Mouse (Mus musculus): ENCODE measurements around the gene Trim25.

The Trim25 gene

DNA sequence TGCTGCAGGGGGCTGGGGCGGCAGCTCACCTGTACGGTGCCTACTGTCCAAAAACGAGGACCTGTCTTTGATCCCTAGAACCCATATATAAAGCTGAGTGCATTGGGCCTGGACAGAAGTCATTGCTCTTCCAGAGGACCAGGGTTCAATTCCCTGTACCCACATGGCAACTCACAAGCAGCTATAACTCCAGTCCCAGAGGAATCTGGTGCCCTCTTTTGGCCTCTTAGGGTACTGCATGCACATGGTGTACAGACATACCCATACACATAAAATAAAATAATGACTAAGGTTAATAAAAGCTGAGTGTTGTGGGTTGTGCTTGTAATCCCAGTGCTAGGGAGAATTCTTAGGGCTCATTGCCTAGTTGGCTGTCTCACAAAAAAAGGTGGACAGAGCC lies 66.1 kb downstream of the Trim25 start:
- no peak for DNase-seq (ENCODE audit: low spot score)

GRCm38 (mm10) chr11:89066126-89066525 lies 67.0 kb downstream of the Trim25 start:
- no peak for DNase-seq (ENCODE audit: low spot score)

GRCm38 (mm10) chr11:89066750-89067149 lies 67.6 kb downstream of the Trim25 start, which contains the start of gene Dgke:
Gene Dgke (minus strand): TSS chr11:89066850.
- DNase-seq (ENCODE audit: low spot score): no peak

- no peak for DNase-seq (ENCODE audit: low spot score)
Observed at GRCm38 (mm10) chr11:89067301-89067822, 68.2 kb downstream of the Trim25 start.

GRCm38 (mm10) chr11:89067871-89068490 lies 68.8 kb downstream of the Trim25 start:
- no peak for DNase-seq (ENCODE audit: low spot score)

DNA sequence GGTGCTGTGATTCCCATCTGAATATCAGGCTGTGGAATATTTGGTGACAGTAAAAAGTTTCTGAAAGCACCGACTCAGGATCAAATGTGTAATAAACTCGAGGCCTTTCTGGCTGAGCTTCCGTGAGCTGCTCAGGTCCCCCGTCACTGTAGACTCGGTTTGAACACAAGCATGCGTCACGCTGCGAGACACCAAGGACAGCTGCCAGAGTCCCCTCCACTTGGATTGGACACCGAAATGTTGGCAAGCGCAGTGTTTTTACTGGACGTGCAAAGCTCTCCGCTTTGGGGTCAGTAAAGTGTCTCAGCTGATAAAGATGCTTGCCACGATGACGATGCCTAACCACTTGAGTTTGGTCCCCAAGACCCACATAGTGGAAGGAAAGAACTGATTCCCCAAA lies 69.5 kb downstream of the Trim25 start:
- no peak for DNase-seq (ENCODE audit: low spot score)

GRCm38 (mm10) chr11:89069303-89069702 lies 70.1 kb downstream of the Trim25 start:
- peak; percentile 68 for DNase-seq (ENCODE audit: low spot score)

All from layer of hippocampus, adult 11-12 months (tissue).